Mouse (Mus musculus) forebrain, embryonic 10.5 days (tissue): ENCODE results near the gene Dusp28. TPM values are rescaled to one million over a fixed set of nuclear protein-coding genes. Genes with fewer than 3 reads are reported as not detected.

Experiments
- DNase-seq: peaks from one replicate; pipeline ENCODE4 v3.0.0-alpha.2; 2017; ENCODE audit warnings: low spot score; ENCODE audit errors: extremely low spot score
- H3K27ac ChIP-seq: fragments of 300-500 bp; sonication (generic); 2 replicates; pipeline ENCODE4 v1.5.1; 2016; ENCODE audit warnings: mild to moderate bottlenecking
- H3K27me3 ChIP-seq: fragments of 300-500 bp; sonication (generic); 2 replicates; pipeline ENCODE4 v1.6.1; 2016; ENCODE audit warnings: mild to moderate bottlenecking; ENCODE audit not compliant: poor library complexity, severe bottlenecking
- H3K36me3 ChIP-seq: fragments of 300-500 bp; sonication (generic); replicated peaks from 2 replicates; pipeline ENCODE4 v1.6.1; 2016; ENCODE audit warnings: mild to moderate bottlenecking, moderate library complexity
- H3K4me1 ChIP-seq: fragments of 300-500 bp; sonication (generic); 2 replicates; pipeline ENCODE4 v1.6.1; 2016
- H3K4me3 ChIP-seq: fragments of 300-500 bp; sonication (generic); 2 replicates; pipeline ENCODE4 v1.5.1; 2016; ENCODE audit warnings: mild to moderate bottlenecking, moderate library complexity
- H3K9me3 ChIP-seq: fragments of 300-500 bp; sonication (generic); 2 replicates; pipeline ENCODE4 v1.6.1; 2016; ENCODE audit warnings: mild to moderate bottlenecking, moderate library complexity
- WGBS: fragments of 180-500 bp; shearing (Covaris S2); methylation state at CpG from one replicate; pipeline ENCODE4 v1.1.7; 2016; 5-methylcytosine and 5-hydroxymethylcytosine counted together
- polyA plus RNA-seq: library from polyadenylated mRNA; unstranded; fragments of >200 nt; fragmentation: Nextera tagmentation; extraction: Ambion mirVana; gene quantifications from 2 replicates; pipeline ENCODE4 v1.2.1, GENCODE M21; 2016

The Dusp28 gene
- polyA plus RNA-seq, 1 experiment from 2014 or later: 14.8 TPM

DNA sequence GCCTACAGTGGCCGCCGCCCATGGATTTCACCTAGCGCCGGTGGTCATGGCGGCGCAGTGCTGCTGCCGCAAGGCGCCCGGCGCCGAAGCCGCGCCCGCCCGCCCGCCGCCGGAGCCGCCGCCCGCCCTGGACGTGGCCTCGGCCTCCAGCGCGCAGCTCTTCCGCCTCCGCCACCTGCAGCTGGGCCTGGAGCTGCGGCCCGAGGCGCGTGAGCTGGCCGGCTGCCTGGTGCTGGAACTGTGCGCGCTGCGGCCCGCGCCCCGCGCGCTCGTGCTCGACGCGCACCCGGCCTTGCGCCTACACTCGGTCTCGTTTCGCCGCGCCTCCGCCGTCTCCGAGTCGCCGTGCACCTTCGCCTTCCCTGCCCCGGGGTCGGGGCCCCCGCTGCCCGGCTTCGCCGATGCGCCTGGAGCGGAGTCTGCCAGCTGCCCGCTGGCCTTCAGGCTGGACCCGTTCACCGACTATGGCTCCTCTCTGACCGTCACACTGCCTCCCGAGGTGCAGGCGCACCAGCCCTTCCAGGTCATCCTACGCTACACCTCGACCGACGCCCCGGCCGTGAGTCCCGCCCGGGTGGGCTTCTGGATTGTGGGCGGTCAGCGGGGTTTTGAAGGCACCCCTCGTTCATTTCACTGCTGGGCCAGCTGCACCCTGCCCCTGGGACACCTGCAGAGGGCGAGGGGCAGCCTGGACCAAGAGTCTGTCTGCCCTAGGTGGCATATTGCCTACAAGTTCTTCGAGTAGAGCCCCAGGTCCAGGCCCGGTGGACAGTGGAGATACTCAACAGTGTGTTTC is 4.3 kb downstream of the Dusp28 start:
- peak; percentile 55 for DNase-seq
- H3K4me1 ChIP-seq: peaks cover 62% of the 10 kb centered on the region

GRCm38 (mm10) chr1:92911721-92912138 is 4.9 kb downstream of the Dusp28 start:
- Histone ChIP-seq H3K4me1 (peaks cover 56% of the 10 kb centered on the region), H3K9me3 (no peaks in the 10 kb centered on the region), H3K36me3 (peaks cover 31% of the 10 kb centered on the region), H3K27me3 (peaks cover 23% of the 10 kb centered on the region), H3K27ac (peak overlapping the region; percentile 92), H3K4me3 (peak overlapping the region; percentile 92)
- WGBS: 51% methylated on average over 8 of the region's 8 CpGs
- no peak for DNase-seq

More for the DNA sequence above, 4.3 kb downstream of the Dusp28 start:
- H3K36me3 ChIP-seq: peaks cover 24% of the 10 kb centered on the region
- peaks cover 23% of the 10 kb centered on the region for H3K27me3 ChIP-seq
- 1% methylated on average over 83 of the region's 85 CpGs for WGBS
- peak overlapping the region; percentile 92 for H3K27ac ChIP-seq
- H3K4me3 ChIP-seq: peak overlapping the region; percentile 92
- no peaks in the 10 kb centered on the region for H3K9me3 ChIP-seq

GRCm38 (mm10) chr1:92912286-92912685 is 5.5 kb downstream of the Dusp28 start:
- Histone ChIP-seq H3K27me3 (peaks cover 23% of the 10 kb centered on the region), H3K36me3 (peaks cover 36% of the 10 kb centered on the region), H3K4me3 (peak overlapping the region; percentile 92), H3K4me1 (peaks cover 51% of the 10 kb centered on the region), H3K27ac (no peak overlapping the region), H3K9me3 (no peaks in the 10 kb centered on the region)
- WGBS: 52% methylated on average over 1 of the region's 1 CpGs
- no peak for DNase-seq

- 82% methylated on average over 4 of the region's 4 CpGs for WGBS
Observed at GRCm38 (mm10) chr1:92914239-92914638, 7.5 kb downstream of the Dusp28 start.

DNA sequence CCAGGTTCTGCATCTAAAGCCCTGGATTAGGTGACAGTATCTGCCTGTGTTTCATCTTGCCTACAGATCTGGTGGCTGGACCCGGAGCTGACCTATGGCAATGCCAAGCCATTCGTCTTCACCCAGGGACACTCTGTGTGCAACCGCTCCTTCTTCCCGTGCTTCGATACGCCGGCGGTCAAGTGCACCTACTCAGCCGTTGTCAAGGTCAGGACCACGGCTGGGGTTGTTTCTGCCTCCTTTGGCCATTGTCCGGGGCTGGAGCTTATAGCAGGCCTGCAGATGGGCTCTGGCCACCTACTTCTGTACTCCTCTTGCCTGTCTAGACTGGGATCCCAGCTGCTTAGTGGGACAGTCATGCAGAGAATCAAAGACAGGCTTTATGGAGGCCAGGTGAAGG is 8.2 kb downstream of the Dusp28 start:
- Histone ChIP-seq H3K4me3 (no peak overlapping the region), H3K4me1 (peaks cover 27% of the 10 kb centered on the region), H3K27ac (no peak overlapping the region), H3K36me3 (peaks cover 63% of the 10 kb centered on the region), H3K9me3 (no peaks in the 10 kb centered on the region), H3K27me3 (no peaks in the 10 kb centered on the region)
- DNase-seq: no peak
- 95% methylated on average over 11 of the region's 11 CpGs for WGBS

More at GRCm38 (mm10) chr1:92914239-92914638, 7.5 kb downstream of the Dusp28 start:
- Histone ChIP-seq H3K27ac (no peak overlapping the region), H3K27me3 (peaks cover 7% of the 10 kb centered on the region), H3K4me1 (peaks cover 34% of the 10 kb centered on the region), H3K4me3 (no peak overlapping the region), H3K36me3 (peaks cover 56% of the 10 kb centered on the region), H3K9me3 (no peaks in the 10 kb centered on the region)
- no peak for DNase-seq

DNA sequence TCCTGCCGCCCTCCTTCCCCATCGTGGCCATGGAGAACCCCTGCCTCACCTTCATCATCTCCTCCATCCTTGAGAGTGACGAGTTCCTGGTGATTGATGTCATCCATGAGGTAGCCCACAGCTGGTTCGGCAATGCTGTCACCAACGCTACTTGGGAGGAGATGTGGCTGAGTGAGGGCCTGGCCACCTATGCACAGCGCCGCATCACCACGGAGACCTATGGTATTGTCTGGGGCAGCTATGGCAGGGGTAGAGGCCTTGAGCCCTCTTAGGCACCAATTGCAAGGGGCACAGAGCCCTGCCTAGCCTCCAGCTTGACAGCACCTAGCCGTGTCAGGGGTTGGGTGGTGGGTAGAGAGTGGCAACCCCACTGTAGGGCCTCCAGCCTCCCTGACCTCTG is 9.9 kb downstream of the Dusp28 start:
- Histone ChIP-seq H3K36me3 (peaks cover 76% of the 10 kb centered on the region), H3K9me3 (no peaks in the 10 kb centered on the region), H3K4me3 (no peak overlapping the region), H3K27me3 (no peaks in the 10 kb centered on the region), H3K27ac (no peak overlapping the region), H3K4me1 (peaks cover 14% of the 10 kb centered on the region)
- 96% methylated on average over 9 of the region's 9 CpGs for WGBS
- no peak for DNase-seq

DNA sequence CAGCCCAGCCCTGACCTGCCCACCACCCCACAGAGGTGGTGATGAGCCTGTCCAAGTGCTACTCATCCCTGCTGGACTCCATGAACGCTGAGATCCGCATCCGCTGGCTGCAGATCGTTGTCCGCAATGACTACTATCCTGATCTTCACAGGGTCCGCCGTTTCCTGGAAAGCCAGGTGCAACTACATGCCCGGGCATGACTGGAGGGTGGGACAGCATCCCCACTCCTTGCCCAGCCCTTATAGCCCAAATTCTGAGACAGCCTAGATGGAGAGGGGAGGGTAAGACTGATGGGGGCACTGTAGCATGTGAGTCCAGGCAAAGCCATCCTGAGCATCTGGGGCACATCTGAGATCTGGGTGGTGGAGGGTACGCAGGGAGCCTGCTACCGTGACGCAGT is 12.4 kb downstream of the Dusp28 start:
- Histone ChIP-seq H3K4me1 (no peaks in the 10 kb centered on the region), H3K9me3 (no peaks in the 10 kb centered on the region), H3K27me3 (no peaks in the 10 kb centered on the region), H3K27ac (no peak overlapping the region), H3K4me3 (no peak overlapping the region), H3K36me3 (peaks cover 72% of the 10 kb centered on the region)
- 97% methylated on average over 11 of the region's 11 CpGs for WGBS
- no peak for DNase-seq

GRCm38 (mm10) chr1:92919775-92920174 is 13.0 kb downstream of the Dusp28 start:
- DNase-seq: no peak
- Histone ChIP-seq H3K4me1 (no peaks in the 10 kb centered on the region), H3K36me3 (peaks cover 65% of the 10 kb centered on the region), H3K9me3 (no peaks in the 10 kb centered on the region), H3K27ac (no peak overlapping the region), H3K27me3 (no peaks in the 10 kb centered on the region), H3K4me3 (no peak overlapping the region)
- WGBS: 86% methylated on average over 12 of the region's 12 CpGs

DNA sequence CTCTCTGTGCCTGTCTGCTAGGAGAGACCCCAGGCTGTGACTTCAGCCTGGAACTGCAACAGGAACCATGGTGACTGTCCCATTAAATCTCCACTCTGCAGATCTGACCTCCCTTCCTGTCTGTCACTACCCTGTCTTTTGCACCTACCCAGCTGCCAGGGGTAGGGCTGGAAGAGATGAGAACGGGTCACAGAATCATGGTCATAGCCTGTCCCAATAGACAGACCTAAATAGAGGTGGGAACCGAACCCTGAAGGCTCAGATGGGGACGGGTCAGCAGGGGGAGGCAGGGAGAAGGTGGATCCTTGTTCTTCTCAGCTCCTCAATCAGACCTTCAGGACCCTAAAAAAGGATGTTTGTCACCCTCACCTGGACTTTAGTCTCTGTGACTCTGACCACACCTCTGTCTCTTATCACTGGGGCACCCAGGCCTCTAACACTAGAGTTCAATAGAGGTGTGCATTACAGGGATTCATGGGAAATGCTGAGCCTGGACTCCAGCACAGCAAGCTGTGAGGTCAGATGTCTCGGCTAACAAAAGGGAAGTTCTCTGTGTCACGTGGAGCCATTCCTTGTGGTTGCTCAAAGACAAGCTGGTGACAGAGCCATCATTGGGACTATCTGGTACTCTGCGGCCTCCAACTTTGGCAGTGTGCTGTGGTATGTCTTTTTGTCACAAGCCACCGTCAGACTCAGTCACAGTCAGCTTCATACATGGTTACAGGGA is 13.9 kb downstream of the Dusp28 start:
- Histone ChIP-seq H3K9me3 (no peaks in the 10 kb centered on the region), H3K36me3 (peaks cover 57% of the 10 kb centered on the region), H3K4me1 (no peaks in the 10 kb centered on the region), H3K27ac (no peak overlapping the region), H3K4me3 (no peak overlapping the region), H3K27me3 (no peaks in the 10 kb centered on the region)
- DNase-seq: no peak
- 88% methylated on average over 7 of the region's 7 CpGs for WGBS

- H3K36me3 ChIP-seq: peaks cover 48% of the 10 kb centered on the region
- no peaks in the 10 kb centered on the region for H3K27me3 ChIP-seq
- H3K9me3 ChIP-seq: no peaks in the 10 kb centered on the region
- no peak for DNase-seq
- no peak overlapping the region for H3K4me3 ChIP-seq
- no peaks in the 10 kb centered on the region for H3K4me1 ChIP-seq
- H3K27ac ChIP-seq: no peak overlapping the region
- WGBS: 97% methylated on average over 4 of the region's 4 CpGs
Observed at GRCm38 (mm10) chr1:92921496-92921895, 14.7 kb downstream of the Dusp28 start.

DNA sequence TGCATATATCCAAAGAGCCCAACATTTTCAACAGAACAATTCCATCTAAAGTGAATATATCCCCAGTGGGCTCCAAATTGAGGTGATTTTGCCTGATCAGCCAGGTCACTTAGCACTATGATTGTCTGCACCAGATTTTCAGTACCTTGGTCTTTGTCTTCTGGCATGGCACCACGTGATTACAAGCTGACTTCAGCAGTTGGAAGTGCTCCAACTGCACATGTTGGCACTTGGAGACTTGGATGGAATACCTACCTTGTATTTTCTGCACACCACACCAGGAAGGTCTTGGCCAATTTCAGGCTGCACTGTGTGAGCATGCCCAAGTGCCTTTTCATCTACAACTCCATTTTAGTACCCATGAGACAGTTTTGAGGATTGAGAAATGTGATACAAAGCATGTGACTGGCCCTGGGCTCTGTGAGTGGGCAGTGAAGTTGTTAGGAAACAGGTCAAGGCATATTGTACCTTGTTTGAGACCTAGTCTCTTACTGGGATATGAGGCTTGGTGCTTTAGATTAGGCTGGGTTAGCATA is 23.5 kb downstream of the Dusp28 start:
- H3K36me3 ChIP-seq: no peaks in the 10 kb centered on the region
- no peak overlapping the region for H3K4me3 ChIP-seq
- no peaks in the 10 kb centered on the region; the same call in 1 of the 2 replicates for H3K27me3 ChIP-seq
- peaks cover 11% of the 10 kb centered on the region; the same call in 1 of the 2 replicates for H3K9me3 ChIP-seq
- no peak overlapping the region for H3K27ac ChIP-seq
- WGBS: 44% methylated on average over 1 of the region's 1 CpGs
- H3K4me1 ChIP-seq: peaks cover 16% of the 10 kb centered on the region
- DNase-seq: no peak

DNA sequence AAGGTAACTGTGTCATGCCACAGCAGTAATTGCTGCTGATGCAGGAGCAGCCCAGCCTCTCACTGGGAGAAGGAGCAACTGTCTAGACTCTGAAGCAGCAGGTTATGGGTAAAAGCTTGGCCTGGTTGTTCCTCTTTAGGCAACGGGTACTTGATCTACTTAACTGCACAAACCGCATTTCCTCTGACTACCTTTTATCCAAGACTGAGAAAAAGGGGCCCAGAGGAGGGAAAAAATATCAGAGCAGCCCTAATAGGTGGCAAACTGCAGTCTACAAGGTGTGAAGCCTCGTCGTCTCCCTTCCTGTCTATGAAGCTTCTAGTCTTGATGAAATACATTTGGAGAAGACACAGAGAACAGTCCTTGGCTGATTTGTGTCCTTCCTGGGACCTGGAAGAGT is 26.8 kb downstream of the Dusp28 start:
- Histone ChIP-seq H3K4me1 (peaks cover 31% of the 10 kb centered on the region), H3K36me3 (peaks cover 10% of the 10 kb centered on the region), H3K27ac (peak overlapping the region; percentile 92), H3K27me3 (no peaks in the 10 kb centered on the region; the same call in 1 of the 2 replicates), H3K9me3 (peaks cover 11% of the 10 kb centered on the region; the same call in 1 of the 2 replicates), H3K4me3 (peak overlapping the region; percentile 81)
- no peak for DNase-seq
- WGBS: 83% methylated on average over 4 of the region's 4 CpGs
